Mouse (Mus musculus): ENCODE data around the gene Tstd1. TPM values are rescaled to one million over a fixed set of nuclear protein-coding genes. Genes with fewer than 3 reads are reported as not detected.
A peak's percentile ranks its signal among the peaks of the same experiment; 100 is the strongest.

Tstd1 gene
- total RNA-seq, 2 experiments from 2014 or later: 1.3 to 3.6 TPM

- DNase-seq: no peak
These were observed 715 bp downstream of the Tstd1 start for GRCm38 (mm10) chr1:171419291-171419882.

- no peak for DNase-seq
These were observed 1.2 kb downstream of the Tstd1 start for GRCm38 (mm10) chr1:171419905-171420304.

GRCm38 (mm10) chr1:171422504-171423095 is 3.9 kb downstream of the Tstd1 start:
- DNase-seq: no peak

GRCm38 (mm10) chr1:171424638-171425037 is 6.0 kb downstream of the Tstd1 start:
- no peak for DNase-seq

GRCm38 (mm10) chr1:171425126-171425525 is 6.5 kb downstream of the Tstd1 start:
- DNase-seq: peak; percentile 84 to 87

- no peak for DNase-seq
These were observed 13.5 kb downstream of the Tstd1 start for GRCm38 (mm10) chr1:171432158-171432557.

- DNase-seq: no peak
These were observed 16.7 kb downstream of the Tstd1 start for GRCm38 (mm10) chr1:171435288-171435814.

- no peak for DNase-seq
These were observed 17.3 kb downstream of the Tstd1 start for GRCm38 (mm10) chr1:171435974-171436373.

- peak; percentile 95 for DNase-seq
These were observed 18.8 kb downstream of the Tstd1 start, which contains the start of gene F11r for GRCm38 (mm10) chr1:171437264-171438013. TSS of gene F11r (plus strand) at chr1:171437535.

- no peak for DNase-seq
These were observed 19.5 kb downstream of the Tstd1 start for GRCm38 (mm10) chr1:171438014-171438670.

GRCm38 (mm10) chr1:171439072-171439471 is 20.4 kb downstream of the Tstd1 start:
- no peak for DNase-seq

- peak; percentile 80 to 87 for DNase-seq
These were observed 21.5 kb downstream of the Tstd1 start for GRCm38 (mm10) chr1:171440025-171440725.

- DNase-seq: peak in 1 of 2 experiments; percentile 39
These were observed 23.1 kb downstream of the Tstd1 start for GRCm38 (mm10) chr1:171441466-171442412.

- DNase-seq: no peak
These were observed 23.7 kb downstream of the Tstd1 start for GRCm38 (mm10) chr1:171442413-171442760.

GRCm38 (mm10) chr1:171445050-171445449 is 26.4 kb downstream of the Tstd1 start:
- DNase-seq: no peak

GRCm38 (mm10) chr1:171446854-171447253 is 28.2 kb downstream of the Tstd1 start:
- DNase-seq: no peak

GRCm38 (mm10) chr1:171447692-171448091 is 29.0 kb downstream of the Tstd1 start:
- no peak for DNase-seq

- DNase-seq: no peak
These were observed 31.4 kb downstream of the Tstd1 start for GRCm38 (mm10) chr1:171450062-171450461.

GRCm38 (mm10) chr1:171451001-171451400 is 32.3 kb downstream of the Tstd1 start:
- DNase-seq: no peak

- no peak for DNase-seq
These were observed 33.9 kb downstream of the Tstd1 start for GRCm38 (mm10) chr1:171452522-171452921.

- no peak for DNase-seq
These were observed 34.3 kb downstream of the Tstd1 start for GRCm38 (mm10) chr1:171452923-171453322.
